Mouse (Mus musculus): ENCODE data around the gene Mfsd4b3.

- TF ChIP-seq CTCF (IDR thresholded peaks at IDR 0.05; ENCODE audit: low read depth) (no peak), EP300 (IDR thresholded peaks at IDR 0.05; ENCODE audit: low read depth) (no peak)
Observed at GRCm38 (mm10) chr10:39912616-39913015, 47.3 kb downstream of the Mfsd4b3 start.

Measured in heart, postnatal 0 days (tissue).